Mouse (Mus musculus): Measurements from ENCODE around the gene 4933400A11Rik.

4933400A11Rik gene

DNA sequence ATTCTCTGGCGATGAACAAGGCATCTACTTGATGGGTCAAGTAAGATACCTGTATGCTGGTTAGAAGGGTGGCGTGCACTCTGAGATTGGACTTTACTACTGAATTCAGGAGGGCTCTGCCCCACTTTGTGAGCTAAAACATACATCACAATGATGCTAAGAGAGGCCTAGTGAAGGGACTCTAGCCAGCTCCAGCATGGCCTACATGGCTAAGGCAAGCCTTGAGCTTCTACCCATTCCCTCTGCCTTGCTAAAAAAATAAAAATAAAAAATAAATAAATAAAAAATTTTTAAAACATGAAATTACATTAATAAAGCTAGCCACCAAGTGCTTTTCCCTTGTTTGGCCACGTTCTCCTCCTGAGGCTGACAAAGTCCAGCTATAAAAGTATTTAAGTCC, at the start of gene 4933400A11Rik:
Gene 4933400A11Rik, minus strand, starts transcription at position 101 of the 400 bp plus-strand sequence.
- DNase-seq: no peak

DNA sequence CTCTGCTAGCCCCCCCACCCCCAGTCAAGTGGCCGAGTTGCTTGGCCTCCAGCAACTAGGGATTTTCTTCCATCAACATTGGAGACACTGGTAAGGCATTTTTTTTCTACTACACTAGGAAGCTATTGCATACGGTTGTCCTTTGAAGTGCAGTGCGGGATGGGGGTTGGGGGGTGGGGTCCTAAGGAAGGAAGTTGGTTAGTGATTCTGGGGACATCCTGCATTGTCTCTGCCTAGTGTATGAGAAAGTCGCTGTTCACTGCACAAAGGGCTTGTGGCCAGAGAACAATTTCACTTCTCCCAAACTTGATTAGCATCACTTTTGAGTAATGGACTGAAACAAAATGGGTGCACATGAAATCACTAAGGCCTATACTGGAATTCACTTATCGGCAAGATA, 48.7 kb upstream of the 4933400A11Rik start:
- DNase-seq: peak; percentile 16

DNA sequence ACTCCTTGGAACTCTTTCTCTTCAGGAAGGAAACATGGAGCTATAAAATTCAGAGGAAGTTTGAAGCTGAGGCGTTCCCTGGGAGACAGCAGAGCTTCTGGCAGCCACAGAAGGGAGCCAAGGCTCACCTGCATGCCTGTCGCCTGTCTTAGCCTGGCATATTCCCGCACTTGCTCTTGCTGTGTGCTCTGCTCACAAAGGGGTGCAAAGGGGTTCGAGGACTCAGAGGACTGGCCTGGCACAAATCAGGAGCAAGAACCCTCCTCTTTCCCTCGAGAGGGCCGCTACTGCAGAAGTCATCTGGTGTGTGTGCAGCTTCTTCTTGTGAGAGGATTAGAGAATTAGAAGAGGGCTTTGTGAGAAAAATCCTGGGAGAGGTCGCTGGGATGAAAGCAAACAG, 48.3 kb upstream of the 4933400A11Rik start:
- no peak for DNase-seq

DNA sequence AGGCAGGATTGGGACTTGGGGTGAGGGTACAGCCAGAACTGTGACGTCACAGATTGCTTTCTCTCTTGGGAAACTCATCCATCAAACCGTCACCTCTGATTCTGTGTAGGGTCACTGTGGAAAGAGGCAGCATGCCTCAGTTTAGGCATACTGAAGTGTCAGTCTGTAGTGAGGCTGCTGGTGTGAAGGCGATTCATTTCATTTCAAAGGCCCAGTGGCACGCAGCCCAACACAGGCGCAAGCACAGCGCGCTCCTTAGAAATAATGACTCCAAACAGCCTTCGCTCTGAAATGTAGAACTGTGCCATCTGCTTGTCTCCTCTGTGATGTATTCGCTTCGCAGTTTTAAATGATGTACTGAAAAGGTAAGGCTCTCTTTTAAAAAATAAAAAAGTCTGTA, 47.5 kb upstream of the 4933400A11Rik start:
- no peak for DNase-seq

DNA sequence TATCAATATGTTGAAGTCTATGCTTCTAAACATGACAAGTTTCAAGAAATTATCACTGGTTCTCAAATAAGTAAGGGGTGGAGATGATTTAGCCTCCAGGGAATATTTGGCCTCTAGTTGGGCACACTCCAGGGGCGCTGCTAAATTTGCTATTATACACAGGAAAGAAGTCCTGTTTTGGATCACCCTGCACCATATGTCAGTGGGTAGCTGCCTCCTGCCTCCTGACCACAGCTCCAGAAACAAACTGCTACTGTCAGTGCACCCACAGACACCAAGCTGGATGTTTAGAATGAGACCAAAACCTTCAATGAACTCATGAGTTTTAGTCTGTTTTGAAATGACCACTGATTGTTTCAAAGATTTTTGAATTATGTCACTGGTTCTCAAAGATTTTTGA, 34.2 kb upstream of the 4933400A11Rik start:
- no peak for DNase-seq

DNA sequence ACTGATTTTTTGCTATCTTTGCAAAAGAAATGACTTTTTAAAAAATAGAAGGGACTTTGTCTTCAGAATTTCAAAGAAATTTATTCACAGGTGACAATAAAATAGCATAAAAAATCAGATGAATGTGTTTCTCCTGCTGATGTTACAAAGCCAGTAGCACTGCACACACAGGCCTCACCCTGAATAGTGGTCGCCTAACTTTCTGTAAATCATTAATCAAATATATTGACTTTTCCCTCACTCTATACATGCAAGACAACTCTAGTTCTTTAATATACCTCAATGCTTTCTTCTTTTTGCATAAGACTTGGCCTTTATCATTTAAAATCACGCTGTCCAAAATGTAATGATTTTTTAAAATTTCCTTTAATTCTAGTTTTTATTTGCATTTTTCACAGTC, 32.3 kb upstream of the 4933400A11Rik start:
- DNase-seq: no peak

DNA sequence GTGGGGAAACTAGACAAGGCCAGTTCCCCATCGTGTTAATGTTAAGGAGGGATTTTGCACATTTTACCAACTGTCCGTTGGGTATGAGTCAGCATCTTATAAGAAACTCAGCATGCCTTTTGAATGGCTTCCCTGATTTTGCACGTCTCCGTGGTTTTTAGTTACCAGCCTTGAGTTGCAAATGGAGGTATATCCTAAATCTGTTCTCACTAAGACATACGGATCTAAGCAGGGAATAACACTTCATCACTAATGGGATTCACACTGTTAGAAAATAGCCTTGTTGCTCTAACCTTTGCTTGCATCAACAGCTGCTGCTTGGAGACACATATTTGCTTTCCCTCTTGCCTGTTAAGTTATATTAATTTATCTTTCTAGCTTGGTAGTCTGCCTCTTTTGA, 31.9 kb upstream of the 4933400A11Rik start:
- no peak for DNase-seq

DNA sequence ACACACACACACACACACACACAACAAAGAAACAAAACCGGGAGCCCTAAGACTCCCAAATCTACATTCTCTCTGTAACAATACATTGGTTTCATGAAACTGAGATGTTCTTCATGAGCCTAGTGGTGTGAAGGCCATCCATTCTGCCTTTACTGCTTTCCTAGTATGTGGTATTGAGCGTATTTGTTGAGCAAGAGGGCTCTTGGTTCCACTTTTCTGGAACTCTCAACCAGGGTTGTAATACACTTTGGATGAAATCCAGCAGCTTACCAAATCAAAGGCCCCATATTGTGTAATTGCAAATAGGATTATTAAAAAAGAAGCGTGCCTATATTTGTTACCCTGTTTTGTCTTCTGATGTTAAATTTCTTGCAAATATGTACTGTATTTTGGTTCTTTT, 28.3 kb upstream of the 4933400A11Rik start:
- no peak for DNase-seq

DNA sequence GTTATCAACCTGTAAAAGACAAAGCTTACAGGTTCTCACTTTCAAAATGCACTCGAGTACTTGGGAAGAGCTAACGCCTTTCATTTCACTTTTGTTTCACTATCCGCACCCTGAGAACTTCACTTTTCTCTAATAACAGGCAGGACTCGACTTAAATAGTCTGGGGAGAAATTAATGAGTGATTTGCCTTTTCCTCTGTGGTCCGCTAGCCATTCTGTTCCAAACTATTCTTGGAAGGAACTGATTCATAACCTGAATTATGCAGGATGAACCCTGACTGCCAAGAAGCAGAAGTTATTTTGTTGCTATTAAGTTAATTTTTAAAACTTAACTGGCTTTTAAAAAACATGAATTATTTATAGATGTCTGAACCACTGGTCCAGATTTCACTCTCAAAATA, 26.4 kb upstream of the 4933400A11Rik start:
- DNase-seq: no peak

DNA sequence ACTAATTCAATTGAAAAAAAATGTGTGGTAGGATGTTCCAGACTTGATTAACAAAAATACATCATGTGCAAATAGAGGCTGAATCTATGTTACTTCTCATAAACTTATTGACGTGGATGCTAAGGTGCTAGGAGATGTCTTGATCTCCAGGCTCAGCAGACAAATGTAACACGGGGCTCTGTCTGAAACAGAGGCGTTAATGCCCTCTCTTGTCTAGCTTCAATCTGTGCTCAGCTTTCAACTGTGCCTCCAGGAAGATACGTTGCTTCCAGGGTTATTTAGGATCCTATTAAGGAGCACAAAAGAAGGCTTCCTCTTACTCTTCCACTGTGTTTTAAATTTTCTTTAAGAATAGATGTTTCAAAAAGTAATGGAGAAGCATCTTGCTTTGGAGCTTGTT, 20.8 kb upstream of the 4933400A11Rik start:
- no peak for DNase-seq

DNA sequence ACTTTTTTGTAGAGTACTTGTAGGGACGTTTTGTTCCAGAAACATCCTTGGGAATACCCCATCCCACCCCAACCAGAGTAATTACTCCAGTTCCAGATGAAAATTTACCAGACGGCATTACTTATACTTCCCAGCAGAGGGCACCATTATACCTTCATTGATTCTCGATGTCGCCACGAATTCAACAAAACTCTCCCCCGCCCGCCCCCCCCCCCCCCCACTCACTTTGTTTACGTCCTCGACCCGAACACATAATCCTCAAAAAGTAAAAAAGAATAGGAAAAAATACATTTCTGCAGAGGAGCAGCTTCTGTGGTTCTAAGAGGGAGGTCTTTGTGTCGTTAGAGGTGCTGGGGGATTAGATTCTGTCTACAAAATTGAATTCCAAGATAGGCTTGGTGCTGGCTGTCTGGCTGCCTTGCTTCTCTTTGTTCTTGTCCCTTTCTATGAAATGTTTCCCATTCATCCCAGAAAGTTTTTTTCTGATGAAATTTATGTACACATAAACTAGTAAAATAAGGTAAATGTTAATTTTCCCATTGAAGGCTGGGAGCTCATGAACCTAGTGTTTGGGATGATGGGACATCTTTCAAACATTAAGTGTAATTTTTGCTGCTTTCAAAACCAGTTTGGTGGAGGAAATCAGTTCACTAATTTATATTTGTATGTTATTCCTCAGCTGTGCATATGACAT, 19.7 kb upstream of the 4933400A11Rik start:
- peak; percentile 27 for DNase-seq

DNA sequence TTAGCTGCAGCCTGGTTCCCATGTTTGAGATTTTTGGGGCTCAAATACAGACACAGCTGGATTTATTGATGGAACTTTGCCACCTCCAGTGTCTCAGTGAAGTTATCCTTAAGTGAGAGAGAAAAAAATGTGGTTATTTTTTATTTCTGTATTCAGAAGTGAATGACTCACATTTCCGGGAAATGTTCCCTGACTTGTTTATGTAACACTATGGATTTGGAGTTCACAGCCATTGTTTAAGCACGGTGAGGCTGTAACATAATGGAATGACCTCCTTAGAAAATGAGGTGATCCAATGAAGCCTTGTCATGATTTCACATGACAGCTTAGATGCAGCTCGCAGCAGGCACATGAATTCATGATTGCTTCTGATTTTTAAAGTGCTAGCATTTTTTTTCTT, 17.7 kb upstream of the 4933400A11Rik start:
- no peak for DNase-seq

DNA sequence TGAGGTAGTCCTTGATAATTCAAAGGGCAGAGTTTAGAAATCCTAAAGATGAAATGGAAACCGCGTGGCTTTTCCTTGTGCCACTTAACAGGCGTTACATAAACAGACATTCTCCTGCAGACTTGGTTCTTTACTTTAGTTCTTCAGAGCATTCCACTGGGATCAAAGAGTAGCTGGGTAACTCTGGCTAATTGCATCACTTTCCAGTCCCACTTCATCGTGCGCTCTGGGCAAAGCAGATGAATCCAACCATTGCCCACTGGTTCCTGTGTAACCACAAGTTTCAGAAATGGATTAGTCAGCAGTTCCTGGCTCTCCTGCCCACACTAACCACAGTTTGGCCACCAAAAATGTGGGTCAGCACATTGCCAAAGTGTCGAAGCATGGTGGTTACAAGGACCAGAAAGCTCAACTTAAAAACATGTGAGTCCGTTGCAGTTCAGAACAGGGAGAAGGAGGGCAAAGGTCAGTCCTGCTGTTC, 15.4 kb upstream of the 4933400A11Rik start:
- DNase-seq: no peak

DNA sequence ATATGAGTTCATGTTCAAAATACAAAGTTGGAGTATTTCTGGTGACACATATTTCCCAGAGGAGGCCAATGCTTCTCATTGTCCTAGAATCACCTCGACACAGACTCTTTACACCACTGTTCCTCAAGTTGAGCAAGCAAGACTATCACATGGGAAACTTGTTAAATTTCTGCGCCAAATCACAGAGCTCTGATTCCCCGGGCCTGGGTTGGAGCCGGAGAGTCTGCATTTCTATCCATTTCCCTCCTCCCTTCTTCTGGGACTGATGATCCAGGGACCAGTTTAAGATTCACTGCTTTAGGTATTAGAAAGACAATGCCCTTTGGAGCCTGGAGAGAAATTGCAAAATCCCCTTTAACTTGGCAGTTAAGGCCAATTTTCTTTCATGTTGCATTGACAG, 15.0 kb upstream of the 4933400A11Rik start:
- no peak for DNase-seq

DNA sequence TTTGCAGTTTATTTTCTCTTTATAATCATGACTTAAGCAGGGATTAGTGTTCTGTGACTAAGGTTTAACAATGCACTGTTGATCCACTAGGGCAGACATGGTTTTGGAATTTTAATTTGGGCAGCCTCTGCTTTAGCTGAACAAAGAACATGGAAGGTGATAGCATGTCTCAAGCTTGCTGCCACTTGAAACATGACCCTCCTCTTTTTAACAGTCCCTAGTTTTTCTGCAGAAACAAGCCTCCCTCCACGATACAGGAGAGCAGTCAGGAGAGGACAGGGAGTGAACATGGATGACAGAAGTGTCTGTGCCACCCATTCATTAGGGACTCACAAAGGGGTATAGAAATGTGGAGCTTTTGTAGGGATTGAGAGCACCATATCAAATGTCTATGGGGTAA, 13.4 kb upstream of the 4933400A11Rik start:
- DNase-seq: no peak

DNA sequence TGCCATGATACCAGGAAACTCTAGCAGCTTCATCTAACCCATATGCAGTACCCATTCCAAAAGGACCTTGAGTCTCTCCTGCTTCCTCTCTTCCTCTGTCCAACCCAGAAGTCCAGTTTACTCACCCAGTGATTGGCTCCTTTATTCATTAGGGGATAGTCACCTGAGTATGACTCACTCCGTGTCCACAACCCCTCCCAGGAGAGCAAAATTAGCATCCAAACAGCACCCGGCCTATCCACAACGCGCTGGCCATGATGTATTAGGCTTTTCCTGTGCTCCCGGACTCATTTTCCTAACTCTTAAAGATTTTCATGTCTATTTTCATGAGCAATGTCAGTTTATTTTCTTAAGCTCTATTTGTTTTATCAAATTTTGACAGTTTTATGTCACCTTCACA, 10.3 kb upstream of the 4933400A11Rik start:
- no peak for DNase-seq

DNA sequence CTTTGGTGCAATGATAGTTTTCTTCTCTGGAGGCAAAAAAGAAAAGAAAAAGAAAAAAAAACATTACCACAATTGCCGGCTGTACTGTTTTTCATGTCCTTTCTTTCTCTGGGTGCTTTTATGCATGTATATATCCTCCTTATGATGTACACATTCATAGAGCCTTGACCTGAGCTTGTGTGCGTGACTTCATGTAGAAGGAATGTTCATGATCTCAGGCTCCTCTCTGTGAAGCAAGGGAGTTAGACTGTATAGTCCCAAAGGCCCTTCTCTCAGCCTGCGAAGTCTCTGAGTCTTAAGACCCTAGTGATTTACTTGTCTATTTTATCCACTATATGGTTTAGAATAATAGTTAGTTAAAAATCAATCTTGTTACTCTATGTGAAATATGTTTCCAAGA, 21.4 kb downstream of the 4933400A11Rik start:
- DNase-seq: no peak

DNA sequence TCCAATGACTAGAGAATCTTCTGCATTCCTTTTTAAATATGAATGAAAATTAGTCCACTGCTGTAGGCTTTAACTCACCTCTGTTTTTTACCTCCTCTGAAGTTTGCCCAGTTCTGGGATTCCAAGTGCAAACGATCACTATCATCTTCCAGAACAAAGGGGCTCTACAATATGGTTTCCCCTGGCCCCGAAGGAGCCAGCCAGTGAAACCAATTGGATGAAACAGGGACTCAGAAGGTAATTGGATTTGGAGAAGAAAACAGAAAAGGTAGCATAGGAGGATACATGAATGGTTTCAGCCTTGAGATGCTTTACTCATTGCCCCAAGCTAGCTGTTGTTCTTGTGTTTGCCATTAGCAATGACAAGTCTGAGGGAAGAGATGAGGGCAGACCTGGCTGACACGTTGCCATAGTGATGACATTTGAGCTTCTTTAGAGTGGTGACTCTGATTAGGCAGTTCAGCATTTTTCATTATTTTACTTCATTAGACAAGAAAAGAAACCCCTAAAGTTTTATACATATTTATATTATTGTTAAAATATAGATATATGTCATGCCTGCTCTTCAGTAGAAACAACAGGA, 44.0 kb downstream of the 4933400A11Rik start:
- DNase-seq: no peak
